Mouse (Mus musculus): ENCODE data around the gene Fam160b1. TPM values are rescaled to one million over a fixed set of nuclear protein-coding genes. Genes with fewer than 3 reads are reported as not detected.

Gene Fam160b1
- polyA plus RNA-seq, 1 experiment = 13.7 TPM

DNA sequence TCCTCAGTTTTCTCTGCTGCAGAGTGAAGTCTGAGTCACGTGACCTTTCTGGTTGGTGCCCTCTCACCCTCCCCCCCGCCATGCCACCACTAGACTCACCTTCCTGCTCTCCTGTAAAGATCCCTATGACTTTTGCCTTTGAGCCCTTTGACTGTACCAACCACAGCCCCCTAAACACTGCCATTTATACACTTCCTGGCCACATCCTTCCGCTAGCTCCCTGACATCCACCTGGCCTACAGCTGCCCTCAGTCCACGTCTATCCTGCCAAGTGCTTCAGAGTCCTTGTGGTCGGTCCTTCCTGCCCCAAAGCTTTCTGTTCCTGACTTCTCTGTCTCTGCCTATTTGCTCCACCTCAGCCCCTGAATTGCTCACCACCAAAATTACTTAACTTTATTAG lies 16.6 kb upstream of the Fam160b1 start:
- H3K4me3 ChIP-seq (ENCODE audit: control insufficient read depth, low read depth, low read length) = no peak overlapping the region
- no peaks in the 10 kb centered on the region for H3K27me3 ChIP-seq (ENCODE audit: control insufficient read depth, insufficient read depth, low read length)
- no peak overlapping the region for H3K27ac ChIP-seq (ENCODE audit: control insufficient read depth, insufficient read depth, low read depth, low read length)
- H3K4me1 ChIP-seq (ENCODE audit: control insufficient read depth, insufficient read depth, low read length) = no peaks in the 10 kb centered on the region; the same call in 1 of the 2 replicates
- TF ChIP-seq POLR2A (IDR thresholded peaks at IDR 0.05; ENCODE audit: control insufficient read depth, low read depth, low read length) (no peak), CTCF (IDR thresholded peaks at IDR 0.05; ENCODE audit: control insufficient read depth, insufficient read depth, insufficient replicate concordance, low read depth, low read length) (no peak)
- no peaks in the 10 kb centered on the region for H3K36me3 ChIP-seq (ENCODE audit: control insufficient read depth, insufficient read depth, low read length)

DNA sequence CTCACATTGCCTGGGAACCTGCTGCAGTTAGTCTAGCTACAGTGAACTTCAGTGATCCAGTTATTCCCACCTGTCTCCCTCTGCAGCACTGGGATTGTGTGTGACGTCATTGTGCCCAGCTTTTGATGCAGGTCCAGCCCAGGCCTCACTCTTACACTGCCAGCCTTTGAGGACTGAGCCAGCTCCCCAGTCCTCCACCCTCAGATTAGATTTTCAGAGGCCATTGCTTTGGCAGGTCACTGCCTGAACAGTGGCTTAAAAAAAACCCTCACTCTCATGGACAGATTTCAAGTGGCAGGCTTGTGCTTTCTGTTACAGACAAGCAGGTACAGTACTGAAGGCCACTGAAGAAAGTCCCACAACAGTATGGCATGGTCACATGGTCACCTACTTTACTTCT lies 15.8 kb upstream of the Fam160b1 start:
- Histone ChIP-seq H3K27me3 (ENCODE audit: control insufficient read depth, insufficient read depth, low read length) (no peaks in the 10 kb centered on the region), H3K27ac (ENCODE audit: control insufficient read depth, insufficient read depth, low read depth, low read length) (no peak overlapping the region)

DNA sequence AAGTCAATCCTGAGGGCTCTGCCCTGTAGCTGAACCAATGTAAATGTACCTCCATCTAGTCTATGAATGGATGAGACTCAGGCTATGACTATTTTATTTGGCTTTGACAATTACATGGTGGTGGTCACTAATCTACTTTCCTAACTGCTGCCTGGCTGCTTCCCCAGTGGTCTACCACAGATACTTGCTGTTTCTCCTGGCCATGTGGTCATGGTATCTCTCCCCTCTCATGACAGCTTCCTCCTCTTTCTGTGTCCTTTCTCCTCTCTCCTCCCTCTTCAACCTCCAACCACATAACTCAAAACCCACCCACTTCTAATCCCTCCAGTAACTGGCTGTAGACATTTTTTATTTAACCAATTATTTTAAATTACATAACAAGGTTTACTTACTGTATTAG lies 11.4 kb upstream of the Fam160b1 start:
- Histone ChIP-seq H3K36me3 (ENCODE audit: control insufficient read depth, insufficient read depth, low read length) (no peaks in the 10 kb centered on the region), H3K4me1 (ENCODE audit: control insufficient read depth, insufficient read depth, low read length) (peaks cover 3% of the 10 kb centered on the region; the same call in 1 of the 2 replicates), H3K27me3 (ENCODE audit: control insufficient read depth, insufficient read depth, low read length) (no peaks in the 10 kb centered on the region), H3K4me3 (ENCODE audit: control insufficient read depth, low read depth, low read length) (no peak overlapping the region), H3K27ac (ENCODE audit: control insufficient read depth, insufficient read depth, low read depth, low read length) (no peak overlapping the region)
- no peak for TF ChIP-seq CTCF (IDR thresholded peaks at IDR 0.05; ENCODE audit: control insufficient read depth, insufficient read depth, insufficient replicate concordance, low read depth, low read length)
- TF ChIP-seq POLR2A (IDR thresholded peaks at IDR 0.05; ENCODE audit: control insufficient read depth, low read depth, low read length) = no peak

More for the DNA sequence above, 15.8 kb upstream of the Fam160b1 start:
- Histone ChIP-seq H3K4me3 (ENCODE audit: control insufficient read depth, low read depth, low read length) (no peak overlapping the region), H3K4me1 (ENCODE audit: control insufficient read depth, insufficient read depth, low read length) (no peaks in the 10 kb centered on the region; the same call in 1 of the 2 replicates), H3K36me3 (ENCODE audit: control insufficient read depth, insufficient read depth, low read length) (no peaks in the 10 kb centered on the region)
- TF ChIP-seq POLR2A (IDR thresholded peaks at IDR 0.05; ENCODE audit: control insufficient read depth, low read depth, low read length) (no peak), CTCF (IDR thresholded peaks at IDR 0.05; ENCODE audit: control insufficient read depth, insufficient read depth, insufficient replicate concordance, low read depth, low read length) (no peak)

DNA sequence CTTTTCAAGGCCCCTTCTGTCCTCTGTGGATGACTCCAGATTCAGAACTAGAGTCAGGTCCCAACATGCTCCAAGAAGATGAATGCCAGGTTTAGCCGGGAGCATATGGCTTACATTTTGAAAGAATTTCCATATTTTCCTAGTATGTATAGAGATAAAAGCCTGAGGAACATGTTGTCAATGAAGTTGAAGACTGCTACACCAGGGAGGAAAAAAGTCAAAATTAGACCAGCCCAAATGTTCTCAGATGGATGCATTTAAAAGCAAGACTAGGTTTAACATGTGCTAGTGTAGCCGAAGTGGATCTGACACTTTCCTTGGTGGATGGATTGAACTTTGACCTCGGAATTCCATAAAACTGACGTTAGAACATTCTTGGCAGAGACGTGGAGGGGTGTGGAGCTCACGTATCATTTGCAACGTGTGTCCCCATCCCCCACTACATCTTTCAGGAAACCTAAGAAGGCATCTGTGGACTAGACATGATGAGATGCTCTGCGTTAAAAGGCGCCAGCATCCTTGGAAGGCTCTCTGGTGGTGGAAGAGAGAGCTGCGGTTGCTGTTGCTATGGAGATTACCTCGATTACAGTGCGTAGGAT lies 8.0 kb upstream of the Fam160b1 start:
- H3K4me1 ChIP-seq (ENCODE audit: control insufficient read depth, insufficient read depth, low read length) = peaks cover 3% of the 10 kb centered on the region; the same call in 1 of the 2 replicates

DNA sequence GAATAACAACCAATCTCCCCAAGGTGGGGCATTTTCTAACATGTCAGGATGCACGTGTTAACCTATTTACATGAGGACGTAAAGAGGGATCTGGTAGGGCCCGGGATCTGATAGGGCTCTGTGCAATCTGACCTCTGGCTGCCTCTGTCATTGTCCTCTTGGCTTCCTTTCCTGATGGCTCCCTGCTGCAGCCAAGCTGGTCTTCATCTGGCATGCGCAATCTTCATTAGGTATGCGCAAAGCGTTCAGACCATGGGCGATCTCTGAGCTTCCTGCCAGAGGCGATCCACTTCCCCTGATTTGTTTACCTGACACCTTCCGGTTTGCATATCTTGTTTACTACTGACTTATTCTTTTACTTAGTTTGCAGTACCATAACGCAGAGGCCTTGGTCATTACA lies 7.3 kb upstream of the Fam160b1 start:
- peaks cover 5% of the 10 kb centered on the region for H3K4me1 ChIP-seq (ENCODE audit: control insufficient read depth, insufficient read depth, low read length)
- H3K4me3 ChIP-seq (ENCODE audit: control insufficient read depth, low read depth, low read length) = no peak overlapping the region
- H3K27me3 ChIP-seq (ENCODE audit: control insufficient read depth, insufficient read depth, low read length) = no peaks in the 10 kb centered on the region
- no peaks in the 10 kb centered on the region for H3K36me3 ChIP-seq (ENCODE audit: control insufficient read depth, insufficient read depth, low read length)
- no peak overlapping the region for H3K27ac ChIP-seq (ENCODE audit: control insufficient read depth, insufficient read depth, low read depth, low read length)
- no peak for TF ChIP-seq CTCF (IDR thresholded peaks at IDR 0.05; ENCODE audit: control insufficient read depth, insufficient read depth, insufficient replicate concordance, low read depth, low read length)
- no peak for TF ChIP-seq POLR2A (IDR thresholded peaks at IDR 0.05; ENCODE audit: control insufficient read depth, low read depth, low read length)

More for the DNA sequence above, 8.0 kb upstream of the Fam160b1 start:
- H3K27ac ChIP-seq (ENCODE audit: control insufficient read depth, insufficient read depth, low read depth, low read length) = no peak overlapping the region
- TF ChIP-seq CTCF (IDR thresholded peaks at IDR 0.05; ENCODE audit: control insufficient read depth, insufficient read depth, insufficient replicate concordance, low read depth, low read length) (no peak), POLR2A (IDR thresholded peaks at IDR 0.05; ENCODE audit: control insufficient read depth, low read depth, low read length) (no peak)
- H3K27me3 ChIP-seq (ENCODE audit: control insufficient read depth, insufficient read depth, low read length) = no peaks in the 10 kb centered on the region
- no peak overlapping the region for H3K4me3 ChIP-seq (ENCODE audit: control insufficient read depth, low read depth, low read length)
- no peaks in the 10 kb centered on the region for H3K36me3 ChIP-seq (ENCODE audit: control insufficient read depth, insufficient read depth, low read length)

DNA sequence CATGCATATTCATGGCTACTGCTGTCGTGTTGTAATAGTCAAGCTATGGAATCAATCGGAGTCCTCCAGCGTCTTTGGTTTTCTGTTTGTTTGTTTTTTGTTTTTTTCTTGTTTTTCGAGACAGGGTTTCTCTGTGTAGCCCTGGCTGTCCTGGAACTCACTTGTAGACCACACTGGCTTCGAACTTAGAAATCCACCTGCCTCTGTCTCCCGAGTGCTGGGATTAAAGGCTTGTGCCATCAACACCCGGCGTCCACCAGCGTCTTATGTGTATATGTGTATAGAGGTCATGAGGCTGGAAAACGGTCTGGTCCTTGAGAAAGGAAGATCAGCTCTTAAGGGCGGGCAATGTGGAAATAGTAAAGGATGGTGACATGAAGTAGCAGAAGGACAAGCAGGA lies 6.4 kb upstream of the Fam160b1 start:
- no peaks in the 10 kb centered on the region for H3K27me3 ChIP-seq (ENCODE audit: control insufficient read depth, insufficient read depth, low read length)
- TF ChIP-seq POLR2A (IDR thresholded peaks at IDR 0.05; ENCODE audit: control insufficient read depth, low read depth, low read length) = no peak
- TF ChIP-seq CTCF (IDR thresholded peaks at IDR 0.05; ENCODE audit: control insufficient read depth, insufficient read depth, insufficient replicate concordance, low read depth, low read length) = no peak
- no peak overlapping the region for H3K4me3 ChIP-seq (ENCODE audit: control insufficient read depth, low read depth, low read length)
- H3K27ac ChIP-seq (ENCODE audit: control insufficient read depth, insufficient read depth, low read depth, low read length) = no peak overlapping the region
- no peaks in the 10 kb centered on the region for H3K36me3 ChIP-seq (ENCODE audit: control insufficient read depth, insufficient read depth, low read length)
- H3K4me1 ChIP-seq (ENCODE audit: control insufficient read depth, insufficient read depth, low read length) = peaks cover 12% of the 10 kb centered on the region

DNA sequence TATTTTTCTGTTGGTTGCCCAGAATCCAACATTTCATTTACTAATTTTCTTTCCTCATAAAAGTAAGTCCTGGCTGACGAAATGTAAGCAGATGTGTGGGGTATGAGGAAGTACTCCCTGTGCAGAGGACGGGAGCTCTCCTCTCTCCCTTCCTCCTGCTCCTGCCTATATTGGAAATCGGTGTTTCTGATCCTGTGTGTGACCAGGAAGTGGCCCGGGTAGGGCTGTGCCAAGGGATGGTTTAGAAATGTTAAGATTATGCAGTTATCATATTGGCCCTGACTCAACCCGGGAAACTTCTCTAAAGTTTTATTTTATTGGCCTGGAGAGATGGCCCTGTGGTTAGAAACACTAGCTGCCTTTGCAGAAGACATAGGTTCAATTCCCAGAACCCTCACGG lies 5.8 kb upstream of the Fam160b1 start:
- Histone ChIP-seq H3K27me3 (ENCODE audit: control insufficient read depth, insufficient read depth, low read length) (no peaks in the 10 kb centered on the region), H3K4me1 (ENCODE audit: control insufficient read depth, insufficient read depth, low read length) (peaks cover 14% of the 10 kb centered on the region), H3K4me3 (ENCODE audit: control insufficient read depth, low read depth, low read length) (no peak overlapping the region), H3K36me3 (ENCODE audit: control insufficient read depth, insufficient read depth, low read length) (no peaks in the 10 kb centered on the region), H3K27ac (ENCODE audit: control insufficient read depth, insufficient read depth, low read depth, low read length) (no peak overlapping the region)
- TF ChIP-seq CTCF (IDR thresholded peaks at IDR 0.05; ENCODE audit: control insufficient read depth, insufficient read depth, insufficient replicate concordance, low read depth, low read length) = no peak
- no peak for TF ChIP-seq POLR2A (IDR thresholded peaks at IDR 0.05; ENCODE audit: control insufficient read depth, low read depth, low read length)

All from testis, adult 2 months (tissue).